Mouse (Mus musculus) kidney, postnatal 10 days (tissue): ENCODE measurements around the gene Dtx2.
A peak's percentile ranks its signal among the peaks of the same experiment; 100 is the strongest.

Experiments
- DNase-seq: peaks from one replicate; pipeline ENCODE4 v3.0.0; 2021; ENCODE audit warnings: mixed read lengths

Gene Dtx2

DNA sequence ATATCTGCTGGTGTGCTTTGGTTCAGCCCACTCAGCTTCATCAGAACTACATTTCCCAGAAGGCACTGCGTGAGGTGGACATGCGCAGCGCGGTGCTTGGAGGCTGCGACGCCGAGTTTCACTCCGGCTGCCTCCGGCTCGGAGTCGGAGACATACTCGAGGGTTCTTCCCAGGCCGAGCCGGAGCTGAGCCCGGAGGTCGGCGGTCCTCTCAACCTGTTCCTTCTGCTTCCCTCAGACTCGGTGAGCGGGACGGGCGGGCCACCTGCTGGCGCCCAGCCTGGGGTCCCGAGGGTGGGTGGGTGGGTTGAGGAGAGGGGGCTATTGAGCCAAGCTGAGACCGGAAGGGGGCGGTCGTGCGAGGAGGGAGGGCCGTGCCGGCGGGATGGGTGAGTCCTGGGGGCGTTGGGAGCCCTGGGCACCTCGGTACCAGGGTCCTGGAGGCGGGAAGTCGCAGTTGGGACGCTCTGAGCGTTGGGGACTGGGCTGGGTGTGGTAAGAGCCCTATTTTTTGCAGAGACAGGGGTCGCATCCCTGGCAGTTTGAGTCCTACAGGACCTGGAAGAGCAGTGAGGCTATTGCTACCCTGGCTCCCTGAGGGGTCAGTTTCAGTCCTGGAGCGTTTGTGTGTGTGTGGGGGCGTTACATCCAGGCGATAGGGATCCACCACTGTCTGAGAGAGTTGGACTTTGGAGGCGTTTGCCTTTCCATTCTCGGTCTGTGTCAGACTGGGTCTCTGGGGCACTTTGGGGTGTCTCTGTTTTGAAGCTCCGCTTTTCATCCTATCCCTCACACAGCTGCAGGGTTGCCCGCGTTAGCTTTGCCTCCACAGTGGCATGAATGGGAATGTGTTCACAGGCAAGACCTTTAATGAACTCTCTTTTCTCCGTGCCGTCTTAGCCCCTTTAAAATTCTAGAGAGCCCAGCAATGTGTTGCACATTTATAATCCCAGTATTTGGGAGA lies at the start of gene Dtx2:
Gene Dtx2, plus strand, starts transcription at position 76 of the 963 bp plus-strand sequence.
- peak; percentile 94 for DNase-seq

DNA sequence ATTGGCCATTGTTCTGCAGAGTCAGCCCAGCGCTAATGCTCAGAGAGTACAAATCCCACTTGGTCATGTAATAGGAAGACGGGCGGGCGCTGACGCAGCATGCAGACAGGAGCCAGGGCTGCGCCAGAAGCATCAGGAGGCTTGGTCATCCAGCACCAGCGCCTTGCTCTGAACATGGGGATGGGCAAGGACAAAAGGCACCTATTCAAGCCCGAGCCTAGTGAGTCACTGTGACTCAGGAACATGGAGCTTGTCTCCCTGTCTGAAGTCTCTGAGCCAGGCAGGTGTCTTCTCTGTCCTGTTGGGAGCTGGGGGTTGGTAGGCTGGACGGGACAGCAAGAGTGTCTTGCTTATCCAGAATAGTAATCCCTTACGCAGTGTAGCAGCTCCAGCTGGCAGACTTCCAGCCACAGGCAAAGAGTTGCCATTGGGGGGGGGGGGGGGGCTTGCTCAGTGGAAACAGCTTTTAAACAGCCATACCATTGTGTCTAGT lies 48.6 kb upstream of the Dtx2 start:
- peak; percentile 31 for DNase-seq

- DNase-seq = no peak
Measured at GRCm38 (mm10) chr5:135946621-135947020, 48.0 kb upstream of the Dtx2 start.

DNA sequence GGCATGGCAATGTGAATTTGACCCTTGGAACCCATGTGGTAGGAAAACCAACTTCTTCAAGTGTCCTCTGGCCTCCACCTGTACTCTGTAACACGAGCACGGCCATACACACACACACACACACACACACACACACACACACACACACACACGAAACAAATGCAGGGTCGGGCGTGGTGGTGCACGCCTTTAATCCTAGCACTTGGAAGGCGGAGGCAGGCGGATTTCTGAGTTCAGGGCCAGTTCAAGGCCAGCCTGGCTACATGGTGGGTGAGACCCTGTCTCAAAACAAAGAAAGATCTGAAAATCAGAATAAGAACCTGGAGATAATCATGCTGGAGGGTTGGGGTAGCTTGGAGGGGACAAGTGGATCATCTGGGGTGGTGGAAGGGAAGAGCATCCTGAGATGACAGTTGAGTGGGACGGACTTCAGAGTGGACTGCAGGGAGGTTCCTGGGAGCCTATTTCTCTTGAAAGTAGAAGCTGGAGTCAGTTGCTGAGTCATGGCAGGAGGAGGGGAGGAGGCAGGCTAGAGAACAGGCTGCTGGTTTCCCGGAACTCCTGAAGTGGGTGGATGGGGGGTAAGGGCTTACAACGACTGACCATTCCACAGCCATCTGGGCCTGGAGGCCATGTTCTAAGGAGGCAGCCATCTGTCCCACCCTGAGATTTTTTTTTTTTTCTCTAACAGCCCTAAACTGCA lies 43.7 kb upstream of the Dtx2 start:
- no peak for DNase-seq

DNA sequence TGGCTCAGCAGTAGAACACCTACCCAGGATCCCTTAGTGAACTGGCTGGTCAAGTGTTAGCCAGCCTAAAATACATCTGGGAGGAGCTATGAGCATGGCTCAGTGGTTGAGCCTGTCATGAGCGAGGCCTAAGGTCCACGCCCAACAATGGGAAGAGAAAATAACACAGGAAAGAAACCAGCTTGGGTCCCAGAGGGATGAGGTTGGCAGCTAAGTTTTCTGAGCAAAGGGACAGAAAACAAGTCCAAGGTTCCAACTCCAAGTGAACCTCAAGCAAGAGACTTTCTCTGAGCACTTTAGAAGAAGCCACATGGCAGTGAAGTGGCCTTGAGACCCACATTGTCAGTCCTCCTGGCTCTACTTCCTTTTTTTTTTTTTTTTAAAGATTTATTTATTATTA lies 42.9 kb upstream of the Dtx2 start:
- no peak for DNase-seq

DNA sequence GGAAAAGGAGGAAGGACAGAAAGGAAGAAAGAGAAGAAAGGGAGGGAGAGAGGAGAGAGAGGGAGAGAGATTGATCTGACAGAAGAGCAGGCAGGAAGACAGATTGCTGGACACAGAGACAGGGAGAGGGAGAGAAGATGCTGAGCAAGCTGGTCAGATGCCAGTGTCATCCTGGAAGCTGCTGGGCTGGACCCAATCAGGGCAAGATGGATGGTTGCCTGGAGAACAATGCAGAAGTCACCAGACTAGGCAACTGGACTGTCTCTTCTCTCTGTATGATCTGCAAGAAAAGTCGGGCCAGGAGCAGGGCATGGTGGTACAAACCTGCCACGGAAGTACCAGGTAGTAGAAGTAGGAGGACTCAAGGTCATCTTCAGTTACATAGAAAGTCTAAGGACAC lies 41.8 kb upstream of the Dtx2 start:
- DNase-seq = no peak

GRCm38 (mm10) chr5:135956300-135957206 lies 38.0 kb upstream of the Dtx2 start:
- DNase-seq = no peak

- DNase-seq = peak; percentile 96
Measured at GRCm38 (mm10) chr5:135957207-135957974, 37.2 kb upstream of the Dtx2 start.

DNA sequence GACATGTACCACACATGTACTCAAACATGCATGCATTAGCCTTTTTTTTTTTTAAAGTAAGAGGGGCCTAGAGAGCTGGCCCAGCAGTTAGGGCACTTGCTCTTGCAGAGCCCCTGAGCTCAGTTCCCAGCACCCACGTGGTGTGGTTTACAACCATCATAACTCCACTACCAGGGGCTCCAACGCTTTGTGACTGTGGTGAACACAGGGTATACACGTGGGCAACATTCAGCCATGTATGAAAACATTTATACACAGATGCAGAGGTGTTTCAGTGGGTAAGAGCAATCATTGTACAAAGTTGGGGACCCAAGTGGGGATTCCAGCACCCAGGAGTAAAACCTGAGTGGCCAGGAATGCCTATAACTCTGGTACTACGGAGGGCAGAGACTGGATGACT lies 36.2 kb upstream of the Dtx2 start:
- no peak for DNase-seq

GRCm38 (mm10) chr5:135959911-135960310 lies 34.7 kb upstream of the Dtx2 start:
- DNase-seq = no peak

- no peak for DNase-seq
Measured at GRCm38 (mm10) chr5:135960909-135961635, 33.5 kb upstream of the Dtx2 start.

- DNase-seq = no peak
Measured at GRCm38 (mm10) chr5:135962125-135962491, 32.5 kb upstream of the Dtx2 start.

- peak; percentile 99 for DNase-seq
Measured at GRCm38 (mm10) chr5:135962492-135963279, 31.9 kb upstream of the Dtx2 start.

- no peak for DNase-seq
Measured at GRCm38 (mm10) chr5:135963280-135963627, 31.3 kb upstream of the Dtx2 start.

GRCm38 (mm10) chr5:135965501-135965930 lies 29.1 kb upstream of the Dtx2 start:
- peak; percentile 78 for DNase-seq

DNA sequence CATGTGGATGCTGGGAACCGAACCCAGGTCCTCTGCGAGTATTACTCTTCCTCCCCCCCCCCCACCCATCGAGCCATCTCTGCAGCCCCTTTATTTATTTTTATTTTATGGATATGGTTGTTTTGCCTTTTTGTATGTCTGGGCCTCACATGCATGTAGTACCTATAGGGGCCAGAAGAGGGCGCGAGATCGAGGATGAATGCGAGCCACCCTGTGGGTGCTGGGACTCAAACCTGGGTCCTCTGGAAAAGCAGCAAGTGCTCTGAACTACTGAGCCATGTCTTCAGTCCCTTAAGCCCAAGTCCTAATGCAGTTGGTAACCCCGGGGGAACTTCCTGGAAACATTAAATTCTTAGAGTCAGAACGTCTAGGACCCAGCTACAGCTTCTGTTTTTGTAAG lies 27.7 kb upstream of the Dtx2 start:
- DNase-seq = peak; percentile 41

DNA sequence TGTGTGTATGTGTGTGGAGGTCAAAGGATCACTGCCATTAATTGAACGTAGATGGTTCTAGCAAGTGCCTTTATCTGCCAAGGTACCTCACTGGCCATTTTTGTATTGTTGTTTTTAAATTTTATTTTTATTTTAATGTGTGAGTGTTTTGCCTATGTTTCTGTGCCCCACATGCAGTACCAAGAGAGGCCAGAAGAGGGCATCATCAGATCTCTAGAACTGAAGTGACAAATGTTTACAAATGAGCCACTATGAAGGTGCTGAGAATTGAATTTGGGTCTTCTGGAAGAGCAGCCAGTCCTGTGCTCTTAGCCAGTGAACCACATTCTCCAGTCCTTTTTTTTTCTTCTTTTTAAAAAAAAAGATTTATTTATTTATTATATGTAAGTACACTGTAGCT lies 25.8 kb upstream of the Dtx2 start:
- DNase-seq = peak; percentile 73

GRCm38 (mm10) chr5:135970247-135970646 lies 24.4 kb upstream of the Dtx2 start:
- DNase-seq = no peak

DNA sequence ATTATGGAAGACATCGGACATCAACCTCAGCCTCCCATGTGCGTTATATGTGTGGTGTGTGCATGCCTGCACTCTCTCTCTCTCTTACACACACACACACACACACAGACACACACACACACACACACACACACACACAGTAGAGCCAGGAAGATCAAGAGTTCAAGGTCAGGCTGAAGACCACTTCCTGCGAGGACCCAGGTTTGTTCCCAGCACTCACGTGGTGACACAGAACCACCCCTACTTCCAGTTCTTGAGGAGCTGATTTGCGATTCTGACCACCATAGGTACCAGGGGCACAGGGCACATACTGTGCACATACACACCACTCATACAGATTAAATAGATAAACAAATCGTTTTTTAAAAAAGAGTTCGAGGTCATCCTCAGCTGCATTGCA lies 22.7 kb upstream of the Dtx2 start:
- no peak for DNase-seq

GRCm38 (mm10) chr5:135974365-135974764 lies 20.2 kb upstream of the Dtx2 start, which contains the start of gene Ssc4d:
Gene Ssc4d, minus strand, starts transcription at chr5:135974531.
- no peak for DNase-seq
